Mouse (Mus musculus): Measurements from ENCODE around the gene 1700123O20Rik.

1700123O20Rik gene

DNA sequence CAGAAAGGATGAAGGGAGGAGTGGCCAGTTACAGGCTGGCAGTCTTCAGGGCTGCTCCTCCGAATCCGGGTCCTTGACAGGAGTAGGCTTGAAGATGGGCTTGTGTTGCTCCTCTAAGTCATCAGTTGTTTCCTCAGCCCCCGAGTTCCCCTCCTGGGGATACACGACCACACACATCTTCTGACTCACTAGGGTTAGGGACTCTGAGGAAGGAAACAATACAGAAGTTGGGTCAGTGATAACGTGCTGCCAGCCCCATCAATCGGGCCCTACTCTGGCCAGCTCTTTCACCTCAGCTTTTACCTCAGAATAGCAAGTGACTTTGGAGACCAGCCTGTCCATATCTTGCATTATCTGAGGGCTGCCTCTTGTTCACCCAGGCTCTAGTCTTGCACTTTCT, 38.0 kb downstream of the 1700123O20Rik start:
- DNase-seq (ENCODE audit: low spot score), result no peak

DNA sequence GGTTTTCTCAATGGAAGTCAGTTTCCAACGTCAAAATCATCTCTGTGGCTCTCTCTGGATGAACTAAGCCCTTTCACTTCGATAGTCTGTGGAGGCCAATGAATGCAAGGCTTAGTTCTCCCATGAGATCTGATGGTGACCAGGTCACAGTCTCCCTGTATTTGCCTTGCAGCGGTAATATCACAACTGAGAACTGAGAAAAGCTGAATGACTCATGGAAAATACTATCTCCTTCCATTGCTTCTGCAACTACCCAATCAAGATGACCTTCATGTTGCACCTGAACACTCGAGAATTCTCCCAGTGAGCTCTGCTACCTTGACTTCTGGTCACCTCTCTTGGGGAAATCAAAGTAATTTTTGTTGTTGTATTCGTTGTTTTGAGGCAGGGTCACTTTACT, 41.5 kb downstream of the 1700123O20Rik start:
- no peak for DNase-seq (ENCODE audit: low spot score)

DNA sequence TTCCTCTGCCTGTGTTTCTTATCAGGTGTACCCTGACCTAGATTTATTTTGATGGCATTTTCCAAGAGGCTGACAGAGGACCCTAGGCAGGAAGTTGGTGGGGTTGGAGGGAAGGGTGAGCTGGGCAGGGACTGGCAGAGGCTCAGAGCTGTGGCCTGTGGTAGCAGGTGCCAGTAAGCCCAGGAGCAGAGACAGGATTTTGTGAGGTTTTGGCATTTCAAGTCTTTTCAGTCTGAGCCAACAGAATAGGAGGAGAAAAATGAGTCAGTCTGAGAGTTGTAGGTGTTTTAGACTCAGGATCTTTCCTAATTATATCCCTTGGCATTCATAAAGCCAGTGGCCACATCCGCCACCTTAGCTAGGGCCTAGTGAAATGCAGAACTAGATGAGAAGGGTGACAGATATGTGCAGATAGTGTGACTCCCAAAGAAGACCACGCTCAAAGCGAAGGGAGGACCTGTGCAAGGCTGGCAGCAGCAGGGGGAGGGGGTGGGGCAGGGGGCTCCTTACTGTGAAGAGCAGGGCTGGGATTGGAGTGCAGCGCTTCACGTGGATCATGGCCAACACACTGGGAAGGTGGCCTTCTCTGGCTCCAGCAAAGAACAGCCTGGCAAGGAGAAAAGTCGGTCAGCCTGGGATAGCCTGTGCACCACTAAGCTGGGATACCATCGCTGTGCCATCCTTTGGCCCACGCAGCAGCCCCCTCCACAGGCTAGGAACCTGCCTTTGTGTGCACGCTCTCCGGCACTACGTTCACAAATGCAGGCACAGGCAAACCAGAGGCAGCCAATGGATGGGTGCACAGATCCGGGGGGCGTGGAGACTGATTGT, 43.0 kb downstream of the 1700123O20Rik start:
- no peak for DNase-seq (ENCODE audit: low spot score)

DNA sequence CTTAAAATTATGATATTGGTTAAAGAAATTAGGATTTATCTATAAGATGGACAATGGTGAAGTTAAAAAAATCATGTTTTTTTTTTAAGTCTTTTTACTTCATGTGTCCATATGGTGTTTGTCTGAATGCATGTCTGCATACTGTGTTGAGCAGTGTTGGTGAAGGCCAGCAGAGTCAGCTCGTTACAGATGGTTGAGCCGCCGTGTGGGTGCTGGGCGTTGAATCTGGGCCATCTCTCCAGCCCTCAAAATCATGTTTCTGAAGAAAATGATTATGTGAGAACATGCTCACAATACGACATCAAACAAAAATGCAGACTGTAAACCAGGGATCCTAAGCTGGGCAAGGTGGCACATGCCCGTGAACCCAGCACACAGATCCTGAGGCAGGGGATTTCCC, 44.3 kb downstream of the 1700123O20Rik start:
- no peak for DNase-seq (ENCODE audit: low spot score)

DNA sequence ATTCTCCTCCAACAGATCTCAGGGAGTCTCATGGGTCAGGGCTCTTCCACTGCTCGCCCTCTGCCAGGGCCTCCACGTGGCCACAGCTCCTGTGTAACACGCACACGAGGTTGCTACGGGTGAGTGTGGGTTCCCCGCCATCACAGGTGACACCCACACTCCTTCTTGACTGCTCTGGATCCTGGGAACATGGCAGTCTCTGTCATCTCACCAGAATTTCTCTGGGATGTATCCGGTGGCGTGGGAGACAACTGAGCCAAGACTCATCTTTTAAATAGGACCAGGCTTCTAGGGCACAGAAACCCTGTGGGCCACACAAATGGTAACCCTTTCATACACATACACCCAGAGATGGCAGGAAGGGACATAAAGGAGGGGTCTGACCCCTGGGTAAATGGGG, 46.2 kb downstream of the 1700123O20Rik start:
- DNase-seq (ENCODE audit: low spot score), result no peak

DNA sequence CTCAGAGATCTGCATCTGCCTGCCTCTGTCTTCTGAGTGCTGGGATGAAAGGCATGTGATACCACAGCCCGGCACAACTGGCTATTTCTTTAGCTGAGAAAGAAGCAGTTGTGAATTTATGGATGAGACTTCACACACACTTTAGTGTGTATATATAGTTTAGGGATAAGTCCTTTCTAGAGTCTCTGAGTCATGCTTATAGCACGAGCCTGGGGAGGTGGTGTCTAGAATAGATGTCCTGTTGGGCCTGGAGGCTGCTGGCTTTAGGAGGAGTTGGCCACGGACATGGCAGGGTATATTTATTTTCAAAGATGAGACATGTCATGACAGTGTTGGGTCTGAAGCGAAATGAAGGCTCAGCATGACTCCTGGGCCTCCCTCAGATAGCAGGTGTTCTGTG, 48.0 kb downstream of the 1700123O20Rik start:
- no peak for DNase-seq (ENCODE audit: low spot score)

DNA sequence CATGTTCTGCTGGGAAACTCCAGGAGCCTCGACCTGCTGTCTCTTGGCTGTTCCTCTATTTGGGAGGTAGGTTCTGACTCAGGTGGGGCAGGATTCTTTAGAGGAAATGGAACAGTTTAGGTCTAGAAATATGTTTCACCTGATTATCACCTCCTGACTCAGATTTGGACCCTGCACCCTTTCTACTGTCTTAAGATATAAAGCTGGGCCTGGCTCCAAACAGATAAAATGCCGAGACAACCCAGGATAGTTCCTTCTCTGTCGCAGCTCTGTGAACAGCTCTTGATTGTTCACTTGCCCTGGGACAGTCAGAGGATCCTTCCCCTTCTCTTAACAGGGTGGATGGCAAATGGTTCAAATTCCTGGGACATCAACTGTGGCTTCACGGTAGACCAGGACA, 49.2 kb downstream of the 1700123O20Rik start:
- DNase-seq (ENCODE audit: low spot score), result no peak

DNA sequence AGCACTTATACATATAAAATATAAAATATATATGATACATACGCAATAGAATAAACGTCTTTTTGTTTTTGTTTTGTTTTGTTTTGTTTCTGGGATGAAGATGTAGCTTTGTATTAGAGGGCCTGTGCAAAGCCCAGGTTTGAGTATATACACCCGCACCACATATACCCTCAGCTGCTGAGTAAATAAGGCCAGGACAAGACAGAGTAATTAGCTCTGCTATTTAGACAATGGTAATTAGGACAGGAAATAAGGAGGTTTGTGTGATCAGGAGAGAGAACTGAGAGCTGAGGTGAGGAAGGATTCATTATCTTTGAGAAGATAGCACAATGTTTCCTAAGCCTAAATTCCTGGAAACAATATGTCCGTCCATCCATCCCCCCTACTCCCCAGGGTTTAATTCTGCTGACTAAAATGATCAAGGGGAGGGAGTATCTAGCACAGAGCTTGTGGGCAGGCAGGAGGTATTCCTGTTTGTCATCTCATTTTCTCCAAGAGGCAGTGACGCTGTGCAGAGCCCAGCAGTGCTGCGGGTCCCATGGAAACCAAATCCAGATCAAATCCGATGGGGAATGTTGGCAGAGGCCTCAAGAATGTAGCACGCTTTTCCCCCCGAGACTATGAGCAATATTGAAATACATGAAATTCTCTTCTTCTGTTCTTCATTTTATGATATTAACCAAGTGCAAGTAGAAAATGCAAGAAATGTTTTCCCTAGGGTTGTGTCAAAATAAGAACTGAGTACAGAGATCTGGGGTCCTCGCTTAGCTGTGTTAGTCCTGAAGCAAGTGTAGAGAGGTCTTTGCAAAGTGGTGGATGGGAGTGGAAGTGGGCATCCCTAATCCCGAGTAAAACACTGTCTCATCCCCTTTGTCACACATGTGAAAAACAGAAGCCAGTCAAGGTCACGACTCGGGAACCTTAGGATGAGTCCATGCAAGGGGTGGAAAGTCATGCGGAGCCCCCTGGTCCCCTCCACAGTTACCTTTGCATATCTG, 50.8 kb downstream of the 1700123O20Rik start:
- peak; percentile 80 for DNase-seq (ENCODE audit: low spot score)

DNA sequence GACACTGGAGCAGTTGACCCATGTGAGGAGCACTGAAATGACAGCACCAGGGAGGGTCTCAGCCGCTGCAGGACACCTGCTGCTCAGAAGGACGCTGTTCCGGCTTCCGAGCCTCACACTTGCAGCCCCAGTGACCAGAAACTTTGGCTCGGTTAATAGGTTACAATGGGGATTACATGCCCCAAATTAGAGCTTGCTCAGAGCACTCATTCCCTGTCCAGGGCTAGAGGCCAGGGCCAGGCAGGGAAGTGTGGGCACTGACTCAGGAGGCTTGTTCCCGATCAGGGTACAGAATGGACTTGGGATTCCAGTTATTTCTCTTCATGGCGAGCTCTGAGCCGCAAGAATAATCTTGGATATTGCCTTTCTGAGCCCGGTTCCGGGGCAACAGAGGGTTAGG, 51.6 kb downstream of the 1700123O20Rik start:
- DNase-seq (ENCODE audit: low spot score), result no peak
